Mouse (Mus musculus): ENCODE measurements around the gene Nrbp1. TPM values are rescaled to one million over a fixed set of nuclear protein-coding genes. Genes with fewer than 3 reads are reported as not detected.

Gene Nrbp1
- polyA plus RNA-seq (2014; fragmentation: Illumina TruSeq; extraction: RNeasy Lipid Tissue Mini Kit (QIAGEN cat#74804); ENCODE audit: low replicate concordance): 91.8 TPM

DNA sequence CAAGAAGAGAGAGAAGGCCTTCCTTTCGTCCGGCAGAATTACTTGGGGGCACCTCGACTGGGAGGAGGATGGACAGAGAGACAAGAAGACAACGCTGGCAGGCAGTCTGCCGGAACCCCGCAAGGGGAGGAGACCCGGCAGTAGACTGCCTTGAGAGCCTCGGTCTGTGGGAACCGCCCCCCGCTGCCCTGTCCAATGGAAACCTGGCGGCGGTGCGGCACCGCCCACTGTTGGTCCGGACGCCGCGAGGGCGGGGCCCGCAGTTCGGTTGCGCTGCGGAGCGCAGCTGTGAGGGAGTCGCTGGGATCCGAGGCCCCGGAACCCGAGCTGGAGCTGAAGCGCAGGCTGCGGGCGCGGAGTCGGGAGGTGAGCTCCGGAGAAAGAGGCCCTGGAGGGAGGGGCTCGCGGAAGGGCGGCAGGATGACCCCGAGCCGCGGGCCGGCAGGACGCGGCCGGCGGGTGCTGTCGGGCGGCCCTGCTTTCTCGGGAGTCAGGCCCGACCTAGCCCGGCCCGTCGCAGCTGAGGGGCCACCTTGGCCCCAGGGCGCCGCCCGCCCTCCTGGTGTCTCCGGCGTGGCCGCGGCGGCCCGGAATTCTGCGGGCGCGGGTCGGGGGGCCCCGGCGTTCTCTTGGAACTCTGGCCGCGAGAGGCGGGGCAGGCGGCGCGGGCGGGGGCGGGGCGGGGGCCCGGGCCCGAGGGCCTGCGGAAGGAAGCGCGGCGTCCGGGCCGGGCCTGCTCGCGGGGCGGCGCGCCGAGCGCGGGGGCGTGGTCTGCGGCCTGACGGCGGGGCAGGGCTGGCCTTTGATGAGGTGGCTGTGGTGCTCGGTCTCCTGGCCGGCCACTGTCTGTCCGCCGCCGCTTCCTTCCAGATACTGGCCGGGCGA, at the start of gene Nrbp1, which contains the start of gene Gm9970:
Gene Nrbp1, plus strand, starts transcription at position 228 of the 885 bp plus-strand sequence.
Gene Gm9970, minus strand, starts transcription at position 596 of the 885 bp plus-strand sequence.

DNA sequence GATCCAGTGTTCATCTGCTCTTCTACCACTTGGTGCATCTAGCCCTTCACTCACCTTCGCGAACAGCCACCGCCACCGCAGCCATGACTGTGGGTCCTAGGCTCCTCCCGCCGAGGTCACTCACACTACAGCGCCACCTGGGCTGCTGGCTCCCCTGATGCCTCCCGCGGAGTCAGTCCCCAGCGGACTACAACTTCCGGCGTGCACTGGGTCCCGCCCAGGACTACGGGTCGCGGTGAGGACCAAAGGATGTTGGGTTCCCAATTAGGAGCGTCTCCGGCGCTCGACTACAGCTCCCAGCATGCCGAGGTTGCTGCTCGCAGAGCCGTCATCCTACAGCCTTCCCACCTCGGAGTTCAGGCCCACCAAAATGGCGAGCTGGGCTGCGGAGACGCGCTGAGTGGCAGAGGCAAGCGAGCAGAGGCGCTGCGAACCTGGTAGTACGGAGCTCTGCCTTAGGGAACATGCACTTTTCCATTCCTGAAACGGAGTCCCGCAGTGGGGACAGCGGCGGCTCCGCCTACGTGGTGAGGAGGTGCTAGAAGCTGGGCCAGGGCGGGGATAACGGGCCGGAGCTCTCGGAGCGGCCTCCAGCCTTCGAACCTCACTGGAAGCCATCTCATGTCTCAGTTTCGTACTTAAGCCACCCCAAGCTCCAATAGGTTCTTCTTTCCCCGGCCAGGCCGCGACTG, 47.6 kb upstream of the Nrbp1 start, which contains the start of the genes Snx17 and Eif2b4:
Gene Snx17, plus strand, starts transcription at position 289 of the 692 bp plus-strand sequence.
Gene Eif2b4, minus strand, starts transcription at position 492 of the 692 bp plus-strand sequence.

GRCm38 (mm10) chr5:31201742-31202590, 38.7 kb upstream of the Nrbp1 start, which contains the start of gene Zfp513:
TSS of gene Zfp513 (minus strand) at chr5:31202303.

DNA sequence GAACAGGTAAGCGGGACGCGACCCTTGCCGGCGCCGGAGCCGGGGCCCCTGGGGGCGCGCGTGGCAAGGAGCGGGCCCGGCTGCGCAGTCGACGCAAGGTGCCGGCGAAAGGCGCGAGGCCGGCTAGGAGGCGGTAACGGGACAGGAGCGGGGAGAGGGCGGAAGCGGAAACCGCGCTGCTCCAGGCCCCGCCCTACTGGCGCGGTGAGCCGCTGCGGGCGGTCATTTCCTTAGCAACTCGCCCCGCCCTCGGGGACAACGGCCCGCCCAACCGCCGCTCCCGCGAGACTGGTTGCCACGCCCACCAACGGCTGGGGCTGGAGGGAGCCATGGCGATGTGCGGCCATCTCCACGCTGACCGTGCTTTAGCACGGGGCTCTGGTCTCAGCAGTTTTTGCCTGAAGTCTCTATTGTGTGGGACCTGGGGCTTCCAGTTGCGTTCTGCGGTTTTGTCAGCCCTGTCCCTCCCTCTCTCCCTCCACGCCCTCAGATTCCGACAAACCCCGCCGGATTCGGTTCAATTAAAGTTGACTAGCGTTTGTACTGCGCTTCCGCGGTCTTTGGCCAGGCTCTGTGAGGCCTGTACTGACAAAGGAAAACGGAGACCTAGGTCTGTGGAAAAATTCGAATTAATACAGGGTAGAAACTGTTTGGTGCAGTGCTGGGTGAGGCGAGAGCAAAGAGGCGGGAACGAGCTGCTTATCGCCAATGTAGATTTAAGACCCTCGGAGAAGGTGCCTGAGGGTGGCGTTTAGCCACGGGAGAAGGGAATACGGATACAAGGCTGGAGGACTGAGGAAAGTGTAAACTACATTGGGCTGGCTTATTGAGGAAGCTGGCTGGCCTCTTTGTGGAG, 20.0 kb upstream of the Nrbp1 start, which contains the start of gene Ppm1g:
Gene Ppm1g, minus strand, starts transcription at position 240 of the 856 bp plus-strand sequence.

GRCm38 (mm10) chr5:31251541-31252101, 11.0 kb downstream of the Nrbp1 start, which contains the start of gene Krtcap3:
TSS of gene Krtcap3 (plus strand) at chr5:31251691.

DNA sequence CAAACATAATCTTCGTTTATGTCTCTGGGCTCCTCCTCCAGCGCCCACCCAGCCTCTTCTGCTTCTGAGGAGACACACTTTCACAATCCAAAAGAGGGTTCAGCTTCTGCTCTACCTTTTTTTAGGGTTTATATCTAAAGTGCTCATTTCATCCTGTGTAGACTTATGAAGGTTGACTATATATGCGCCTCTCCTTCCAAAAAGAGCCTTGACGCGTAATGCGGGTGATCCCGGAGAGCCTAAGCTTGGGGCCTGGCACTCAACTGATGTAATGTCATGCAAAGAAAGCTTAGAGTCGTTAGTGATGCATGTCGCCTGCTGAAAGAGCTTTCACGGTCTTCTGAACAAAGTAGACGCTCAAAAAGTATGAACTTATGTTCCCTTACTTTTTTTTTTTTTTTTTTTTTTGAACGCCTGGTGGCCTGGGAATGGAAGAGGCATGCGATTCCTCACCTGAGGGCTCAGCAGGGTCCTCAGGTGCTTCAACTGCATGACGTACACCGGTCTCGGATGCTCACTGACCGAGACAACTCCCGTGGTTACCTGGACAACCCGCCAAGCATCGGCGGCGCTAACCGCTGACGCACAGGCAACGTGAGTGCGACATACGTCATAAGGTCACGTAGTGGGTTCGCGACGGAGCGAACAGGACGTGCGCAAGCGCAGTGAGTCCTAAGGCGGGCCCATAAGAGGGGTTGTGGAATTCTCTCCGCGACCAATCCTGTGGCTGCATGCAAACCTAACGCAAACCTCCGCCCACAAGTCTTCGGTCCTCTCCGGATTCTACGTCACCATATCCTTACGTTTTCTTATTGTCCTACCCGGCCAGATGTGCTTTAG, 50.1 kb downstream of the Nrbp1 start, which contains the start of gene Ift172:
Gene Ift172, minus strand, starts transcription at position 596 of the 840 bp plus-strand sequence.

GRCm38 (mm10) chr5:31295606-31296141, 55.0 kb downstream of the Nrbp1 start, which contains the start of gene Fndc4:
TSS of gene Fndc4 (minus strand) at chr5:31296080.

GRCm38 (mm10) chr5:31297047-31297757, 56.5 kb downstream of the Nrbp1 start, which contains the start of gene Gckr:
TSS of gene Gckr (plus strand) at chr5:31297443.

Other genes starting within 250 kb of the Nrbp1 start
- 41.8 TPM for gene Atraid, start 192.6 kb upstream of the Nrbp1 start, polyA plus RNA-seq (2014; fragmentation: Illumina TruSeq; extraction: RNeasy Lipid Tissue Mini Kit (QIAGEN cat#74804); ENCODE audit: low replicate concordance)
- gene Slc5a6, start 191.9 kb upstream of the Nrbp1 start, polyA plus RNA-seq (2014; fragmentation: Illumina TruSeq; extraction: RNeasy Lipid Tissue Mini Kit (QIAGEN cat#74804); ENCODE audit: low replicate concordance): 3.5 TPM
- 0.33 TPM for gene Cad, start 186.1 kb upstream of the Nrbp1 start, polyA plus RNA-seq (2014; fragmentation: Illumina TruSeq; extraction: RNeasy Lipid Tissue Mini Kit (QIAGEN cat#74804); ENCODE audit: low replicate concordance)
- not detected for gene Dnajc5g, start 134.6 kb upstream of the Nrbp1 start, polyA plus RNA-seq (2014; fragmentation: Illumina TruSeq; extraction: RNeasy Lipid Tissue Mini Kit (QIAGEN cat#74804); ENCODE audit: low replicate concordance)
- gene Slc30a3, start 132.6 kb upstream of the Nrbp1 start, polyA plus RNA-seq (2014; fragmentation: Illumina TruSeq; extraction: RNeasy Lipid Tissue Mini Kit (QIAGEN cat#74804); ENCODE audit: low replicate concordance): not detected
- not detected for gene Trim54, start 124.2 kb upstream of the Nrbp1 start, polyA plus RNA-seq (2014; fragmentation: Illumina TruSeq; extraction: RNeasy Lipid Tissue Mini Kit (QIAGEN cat#74804); ENCODE audit: low replicate concordance)
- gene Ucn, start 102.0 kb upstream of the Nrbp1 start, polyA plus RNA-seq (2014; fragmentation: Illumina TruSeq; extraction: RNeasy Lipid Tissue Mini Kit (QIAGEN cat#74804); ENCODE audit: low replicate concordance): not detected
- gene Mpv17, start 86.6 kb upstream of the Nrbp1 start, polyA plus RNA-seq (2014; fragmentation: Illumina TruSeq; extraction: RNeasy Lipid Tissue Mini Kit (QIAGEN cat#74804); ENCODE audit: low replicate concordance): 10.0 TPM
- 0.22 TPM for gene Gm29609, start 61.0 kb upstream of the Nrbp1 start, polyA plus RNA-seq (2014; fragmentation: Illumina TruSeq; extraction: RNeasy Lipid Tissue Mini Kit (QIAGEN cat#74804); ENCODE audit: low replicate concordance)
- gene Gtf3c2, start 60.7 kb upstream of the Nrbp1 start, polyA plus RNA-seq (2014; fragmentation: Illumina TruSeq; extraction: RNeasy Lipid Tissue Mini Kit (QIAGEN cat#74804); ENCODE audit: low replicate concordance): 49.3 TPM
- 37.9 TPM for gene Snx17, start 47.6 kb upstream of the Nrbp1 start, polyA plus RNA-seq (2014; fragmentation: Illumina TruSeq; extraction: RNeasy Lipid Tissue Mini Kit (QIAGEN cat#74804); ENCODE audit: low replicate concordance)
- gene Eif2b4, start 47.4 kb upstream of the Nrbp1 start, polyA plus RNA-seq (2014; fragmentation: Illumina TruSeq; extraction: RNeasy Lipid Tissue Mini Kit (QIAGEN cat#74804); ENCODE audit: low replicate concordance): 0.89 TPM
- 0.85 TPM for gene Zfp513, start 38.6 kb upstream of the Nrbp1 start, polyA plus RNA-seq (2014; fragmentation: Illumina TruSeq; extraction: RNeasy Lipid Tissue Mini Kit (QIAGEN cat#74804); ENCODE audit: low replicate concordance)
- gene Ppm1g, start 20.2 kb upstream of the Nrbp1 start, polyA plus RNA-seq (2014; fragmentation: Illumina TruSeq; extraction: RNeasy Lipid Tissue Mini Kit (QIAGEN cat#74804); ENCODE audit: low replicate concordance): 14.1 TPM
- gene Gm9970, start 368 bp downstream of the Nrbp1 start, polyA plus RNA-seq (2014; fragmentation: Illumina TruSeq; extraction: RNeasy Lipid Tissue Mini Kit (QIAGEN cat#74804); ENCODE audit: low replicate concordance): not detected
- 1.6 TPM for gene Krtcap3, start 10.8 kb downstream of the Nrbp1 start, polyA plus RNA-seq (2014; fragmentation: Illumina TruSeq; extraction: RNeasy Lipid Tissue Mini Kit (QIAGEN cat#74804); ENCODE audit: low replicate concordance)
- 3.9 TPM for gene Ift172, start 50.3 kb downstream of the Nrbp1 start, polyA plus RNA-seq (2014; fragmentation: Illumina TruSeq; extraction: RNeasy Lipid Tissue Mini Kit (QIAGEN cat#74804); ENCODE audit: low replicate concordance)
- 0.93 TPM for gene Fndc4, start 55.2 kb downstream of the Nrbp1 start, polyA plus RNA-seq (2014; fragmentation: Illumina TruSeq; extraction: RNeasy Lipid Tissue Mini Kit (QIAGEN cat#74804); ENCODE audit: low replicate concordance)
- 0.11 TPM for gene Gckr, start 56.6 kb downstream of the Nrbp1 start, polyA plus RNA-seq (2014; fragmentation: Illumina TruSeq; extraction: RNeasy Lipid Tissue Mini Kit (QIAGEN cat#74804); ENCODE audit: low replicate concordance)
- 14.9 TPM for gene Zfp512, start 211.6 kb downstream of the Nrbp1 start, polyA plus RNA-seq (2014; fragmentation: Illumina TruSeq; extraction: RNeasy Lipid Tissue Mini Kit (QIAGEN cat#74804); ENCODE audit: low replicate concordance)
- gene 4930548H24Rik, start 244.9 kb downstream of the Nrbp1 start, polyA plus RNA-seq (2014; fragmentation: Illumina TruSeq; extraction: RNeasy Lipid Tissue Mini Kit (QIAGEN cat#74804); ENCODE audit: low replicate concordance): not detected